Mouse (Mus musculus) limb, embryonic 13.5 days (tissue): ENCODE results near the gene Klf16. TPM values are rescaled to one million over a fixed set of nuclear protein-coding genes. Genes with fewer than 3 reads are reported as not detected.

ENCODE experiments used
- ATAC-seq: fragments of 200-750 bp; cut with Nextera tagmentation; 2 replicates; pipeline ENCODE4 v1.8.0; 2017; ENCODE audit warnings: low read depth, moderate number of reproducible peaks, moderate TSS enrichment; ENCODE audit not compliant: low FRiP score
- H3K27ac ChIP-seq: fragments of 300-500 bp; sonication (generic); 2 replicates; pipeline ENCODE4 v1.5.1; 2015; ENCODE audit warnings: inconsistent platforms, mild to moderate bottlenecking, moderate library complexity
- H3K27me3 ChIP-seq: fragments of 300-500 bp; sonication (generic); 2 replicates; pipeline ENCODE4 v1.6.1; 2015; ENCODE audit warnings: mild to moderate bottlenecking, inconsistent platforms
- H3K36me3 ChIP-seq: fragments of 300-500 bp; sonication (generic); 2 replicates; pipeline ENCODE4 v1.6.1; 2015; ENCODE audit warnings: inconsistent platforms, mild to moderate bottlenecking, moderate library complexity
- H3K4me1 ChIP-seq: fragments of 300-500 bp; sonication (generic); 2 replicates; pipeline ENCODE4 v1.6.1; 2015; ENCODE audit warnings: inconsistent platforms
- H3K4me2 ChIP-seq: fragments of 300-500 bp; sonication (generic); replicated peaks from 2 replicates; pipeline ENCODE4 v1.6.1; 2015; ENCODE audit warnings: inconsistent platforms, mild to moderate bottlenecking, moderate library complexity
- H3K4me3 ChIP-seq: fragments of 300-500 bp; sonication (generic); 2 replicates; pipeline ENCODE4 v1.5.1; 2015; ENCODE audit warnings: moderate library complexity, mild to moderate bottlenecking, inconsistent platforms
- H3K9ac ChIP-seq: fragments of 300-500 bp; sonication (generic); 2 replicates; pipeline ENCODE4 v1.6.1; 2015; ENCODE audit warnings: mild to moderate bottlenecking, inconsistent platforms
- H3K9me3 ChIP-seq: fragments of 300-500 bp; sonication (generic); 2 replicates; pipeline ENCODE4 v1.6.1; 2016; ENCODE audit warnings: inconsistent platforms
- WGBS: fragments of 180-500 bp; shearing (Covaris S2); methylation state at CpG from one replicate; pipeline ENCODE4 v1.1.7; 2015; 5-methylcytosine and 5-hydroxymethylcytosine counted together
- polyA plus RNA-seq: library from polyadenylated mRNA; unstranded; fragments of >200 nt; fragmentation: Nextera tagmentation; extraction: Ambion mirVana; gene quantifications from 2 replicates; pipeline ENCODE4 v1.2.1, GENCODE M21; 2015

Klf16 gene
- polyA plus RNA-seq, 1 experiment from 2014 or later = 9.3 TPM

DNA sequence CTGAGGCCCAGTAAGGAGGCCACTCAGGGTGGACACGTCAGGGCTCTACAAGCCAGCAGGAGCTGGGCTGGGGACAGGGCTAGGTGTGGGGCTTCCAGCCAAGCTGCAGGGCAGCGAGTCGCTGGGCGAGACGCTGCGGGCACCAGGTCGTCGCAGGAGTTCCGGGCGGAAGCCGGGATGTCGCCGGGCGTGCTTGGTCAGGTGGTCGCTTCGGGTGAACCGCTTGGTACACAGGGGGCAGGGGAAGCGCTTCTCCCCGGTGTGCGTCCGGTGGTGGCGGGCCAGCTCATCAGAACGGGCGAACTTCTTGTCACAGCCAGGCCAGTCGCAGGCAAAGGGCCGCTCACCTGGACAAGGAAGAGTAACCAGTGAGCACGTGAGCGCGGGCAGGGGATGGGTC is 8.2 kb downstream of the Klf16 start:
- peaks cover 51% of the 10 kb centered on the region for H3K4me1 ChIP-seq
- peaks cover 26% of the 10 kb centered on the region for H3K36me3 ChIP-seq
- H3K9me3 ChIP-seq = no peaks in the 10 kb centered on the region
- H3K4me2 ChIP-seq = no peak overlapping the region
- no peak overlapping the region for H3K4me3 ChIP-seq
- no peak overlapping the region for H3K9ac ChIP-seq
- no peak overlapping the region for H3K27ac ChIP-seq
- H3K27me3 ChIP-seq = no peaks in the 10 kb centered on the region
- ATAC-seq = no peak
- 96% methylated on average over 29 of the region's 29 CpGs for WGBS

DNA sequence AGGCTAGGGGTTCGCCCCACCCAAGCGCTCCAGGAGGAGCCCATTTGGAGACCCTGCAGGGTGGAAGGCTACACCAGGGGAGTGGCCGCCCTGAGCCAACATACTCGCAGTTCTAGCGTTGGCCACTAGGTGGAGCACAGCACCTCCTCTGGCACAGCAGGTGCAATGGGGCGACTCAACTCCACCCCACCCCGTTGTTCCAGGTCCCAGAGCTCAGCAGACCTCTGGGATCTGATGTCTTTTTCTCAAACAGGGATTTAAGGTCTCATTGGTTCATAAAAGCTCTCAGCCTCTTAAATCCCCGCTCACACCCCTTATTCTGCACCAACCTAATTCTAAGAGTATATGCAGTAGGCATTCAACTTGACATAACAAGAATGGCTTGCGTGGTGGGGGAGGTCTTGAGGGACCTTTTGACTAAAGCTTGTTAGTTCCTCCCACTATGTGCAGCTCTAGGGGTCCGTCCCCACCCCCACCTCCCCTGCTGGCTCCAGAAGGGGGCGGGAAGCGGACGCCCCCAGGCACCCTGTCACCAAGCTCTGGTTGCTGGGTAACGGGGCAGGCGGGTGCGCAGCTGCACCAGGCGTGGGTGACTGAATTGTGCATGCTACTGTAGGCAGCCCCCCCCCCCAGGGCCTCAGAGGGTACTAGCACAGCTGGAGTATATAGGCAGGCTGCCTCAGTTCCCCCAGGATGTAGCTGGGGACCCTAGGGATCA is 10.6 kb downstream of the Klf16 start:
- Histone ChIP-seq H3K9me3 (no peaks in the 10 kb centered on the region), H3K9ac (no peak overlapping the region), H3K27ac (no peak overlapping the region), H3K4me1 (peaks cover 37% of the 10 kb centered on the region), H3K4me3 (no peak overlapping the region), H3K36me3 (peaks cover 26% of the 10 kb centered on the region), H3K4me2 (no peak overlapping the region), H3K27me3 (no peaks in the 10 kb centered on the region)
- WGBS = 28% methylated on average over 17 of the region's 17 CpGs
- no peak for ATAC-seq

DNA sequence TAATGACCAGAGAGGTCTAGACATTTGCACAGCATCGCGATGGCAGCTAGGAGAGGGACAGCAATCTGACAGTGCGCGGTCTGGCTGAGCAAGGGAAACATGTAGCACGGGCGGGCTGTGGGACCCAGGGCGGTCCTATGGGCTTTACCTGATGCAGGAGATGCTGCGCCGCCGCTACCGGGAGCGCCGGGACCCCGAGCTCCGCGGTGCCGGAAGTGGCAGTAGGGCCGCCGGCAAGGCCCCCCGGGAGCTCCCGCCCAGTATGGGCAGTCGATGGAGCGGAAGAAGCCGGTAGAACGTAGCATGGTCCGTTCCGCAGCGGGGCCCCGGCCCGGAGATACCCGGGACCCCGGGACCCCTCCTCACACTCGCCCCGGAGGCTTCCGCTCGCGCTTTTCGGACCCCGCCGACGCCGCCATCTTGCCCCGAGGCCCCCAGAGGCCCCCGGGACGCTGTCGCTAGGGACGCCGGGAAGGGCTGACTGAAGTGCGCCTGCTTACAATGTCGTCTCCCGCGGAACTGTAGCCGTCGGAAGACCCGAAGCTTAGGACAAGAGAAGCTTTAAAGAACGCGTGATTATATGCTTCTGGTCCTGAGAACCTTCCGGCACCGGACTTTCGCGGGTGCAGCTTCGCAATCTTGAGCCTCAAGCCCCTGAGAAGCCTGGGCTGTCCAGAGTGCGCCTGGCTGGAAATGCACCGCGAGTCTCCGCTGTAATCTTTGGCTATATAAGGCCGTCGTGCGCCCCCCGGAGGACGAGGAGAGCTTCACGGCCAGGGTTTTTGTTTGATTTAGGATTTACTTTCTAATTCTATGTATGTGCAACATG is 15.8 kb downstream of the Klf16 start, which contains the start of gene Rexo1:
Gene Rexo1, minus strand, starts transcription at position 445 of the 829 bp plus-strand sequence.
- H3K9me3 ChIP-seq = no peaks in the 10 kb centered on the region
- peak; percentile 91 for ATAC-seq
- H3K4me3 ChIP-seq = peak within 1 kb of the TSS; percentile 93
- under 1% methylated on average over 62 of the region's 72 CpGs for WGBS
- no peaks in the 10 kb centered on the region for H3K27me3 ChIP-seq
- H3K4me2 ChIP-seq = peak within 1 kb of the TSS; percentile 93
- peak within 1 kb of the TSS; percentile 95 for H3K9ac ChIP-seq
- peaks cover 6% of the 10 kb centered on the region; the same call in 1 of the 2 replicates for H3K36me3 ChIP-seq
- H3K27ac ChIP-seq = peak within 1 kb of the TSS; percentile 85
- peaks cover 35% of the 10 kb centered on the region for H3K4me1 ChIP-seq

DNA sequence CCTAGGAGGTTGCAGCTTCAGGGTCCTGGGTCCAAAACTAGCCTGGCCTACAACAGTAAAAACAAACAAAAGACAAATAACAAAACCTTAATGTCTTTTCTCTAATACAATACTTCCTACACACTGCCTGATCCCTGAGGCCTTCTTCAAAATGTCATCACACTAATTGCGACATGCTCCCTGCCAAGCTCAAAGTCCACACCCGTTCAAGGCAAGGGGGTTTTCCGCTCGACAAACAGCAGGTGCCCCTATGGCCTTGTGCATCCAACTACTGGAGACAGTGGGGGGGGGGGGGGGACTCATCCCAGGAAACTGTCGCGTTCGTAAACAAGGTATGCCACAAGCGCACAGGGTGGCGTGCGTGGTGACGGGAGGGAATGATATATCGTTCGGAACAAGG is 16.5 kb downstream of the Klf16 start:
- H3K4me2 ChIP-seq = peak overlapping the region; percentile 93
- no peaks in the 10 kb centered on the region for H3K27me3 ChIP-seq
- no peaks in the 10 kb centered on the region for H3K9me3 ChIP-seq
- peak overlapping the region; percentile 95 for H3K9ac ChIP-seq
- peak overlapping the region; percentile 93 for H3K4me3 ChIP-seq
- no peak for ATAC-seq
- WGBS = 2% methylated on average over 13 of the region's 13 CpGs
- H3K4me1 ChIP-seq = peaks cover 35% of the 10 kb centered on the region
- peaks cover 6% of the 10 kb centered on the region; the same call in 1 of the 2 replicates for H3K36me3 ChIP-seq
- H3K27ac ChIP-seq = no peak overlapping the region; the same call in 1 of the 2 replicates

DNA sequence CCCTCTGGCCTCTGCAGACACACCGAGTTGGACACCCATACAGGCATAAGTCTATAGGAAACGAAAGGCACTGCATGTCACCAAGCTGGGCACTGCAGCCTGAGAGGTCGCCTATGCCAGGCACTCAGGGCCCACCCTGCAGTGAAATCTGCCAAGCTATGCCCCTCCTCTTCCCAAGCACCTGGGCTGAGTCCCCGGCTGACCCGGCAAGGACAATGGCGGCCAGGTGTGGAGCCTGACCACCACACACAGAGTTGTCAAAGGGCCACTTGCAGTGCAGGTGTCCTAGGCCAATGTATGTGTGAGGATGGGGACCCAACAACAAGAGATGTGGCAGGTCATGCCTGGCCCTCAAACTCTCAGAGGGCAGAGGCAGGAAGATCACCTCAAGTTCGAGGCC is 17.7 kb downstream of the Klf16 start:
- Histone ChIP-seq H3K27me3 (no peaks in the 10 kb centered on the region), H3K36me3 (0 out of 2 replicates have a peak, but pooled peaks cover 3% of the 10 kb centered on the region), H3K9me3 (no peaks in the 10 kb centered on the region), H3K4me2 (peak overlapping the region; percentile 93; the same call in 1 of the 2 replicates), H3K9ac (no peak overlapping the region), H3K4me3 (peak overlapping the region; percentile 93; the same call in 1 of the 2 replicates), H3K4me1 (peaks cover 35% of the 10 kb centered on the region), H3K27ac (no peak overlapping the region)
- ATAC-seq = no peak
- WGBS = 88% methylated on average over 7 of the region's 7 CpGs

DNA sequence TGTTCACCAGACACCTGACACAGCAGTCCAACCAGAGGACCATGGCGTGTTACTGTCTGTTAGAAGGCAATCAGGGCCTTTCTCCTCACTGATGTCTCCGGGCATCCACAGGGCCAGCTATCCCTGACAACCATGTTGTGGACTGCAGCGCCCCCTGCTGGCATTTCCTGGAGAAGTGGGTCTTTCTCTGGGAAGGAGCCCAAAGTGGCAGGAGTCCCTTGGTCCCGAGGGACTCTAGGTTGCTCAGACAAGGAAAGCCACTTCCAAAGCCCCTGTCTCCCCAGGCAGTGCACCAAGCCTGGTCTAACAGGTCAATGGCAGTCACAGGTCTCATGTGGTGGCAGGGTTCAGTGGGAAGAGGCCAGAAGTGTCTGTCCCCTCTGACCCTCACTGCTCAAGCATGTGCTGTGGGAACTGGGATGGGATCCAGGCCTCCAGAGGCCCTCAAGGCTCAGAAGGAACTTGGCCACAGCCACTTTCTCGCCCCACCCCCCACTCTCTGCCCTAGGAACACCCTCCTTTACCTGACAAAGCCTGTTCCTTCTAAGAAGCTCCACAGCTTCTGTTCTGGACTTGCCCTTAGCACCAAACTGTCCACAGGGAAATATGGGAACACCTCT is 19.7 kb downstream of the Klf16 start:
- WGBS = 35% methylated on average over 5 of the region's 5 CpGs
- H3K27ac ChIP-seq = no peak overlapping the region
- H3K4me3 ChIP-seq = no peak overlapping the region; the same call in 1 of the 2 replicates
- H3K4me2 ChIP-seq = no peak overlapping the region
- peaks cover 33% of the 10 kb centered on the region for H3K4me1 ChIP-seq
- no peaks in the 10 kb centered on the region for H3K9me3 ChIP-seq
- peaks cover 3% of the 10 kb centered on the region; the same call in 1 of the 2 replicates for H3K36me3 ChIP-seq
- no peak for ATAC-seq
- H3K27me3 ChIP-seq = no peaks in the 10 kb centered on the region
- H3K9ac ChIP-seq = peak overlapping the region; percentile 25; the same call in 1 of the 2 replicates

DNA sequence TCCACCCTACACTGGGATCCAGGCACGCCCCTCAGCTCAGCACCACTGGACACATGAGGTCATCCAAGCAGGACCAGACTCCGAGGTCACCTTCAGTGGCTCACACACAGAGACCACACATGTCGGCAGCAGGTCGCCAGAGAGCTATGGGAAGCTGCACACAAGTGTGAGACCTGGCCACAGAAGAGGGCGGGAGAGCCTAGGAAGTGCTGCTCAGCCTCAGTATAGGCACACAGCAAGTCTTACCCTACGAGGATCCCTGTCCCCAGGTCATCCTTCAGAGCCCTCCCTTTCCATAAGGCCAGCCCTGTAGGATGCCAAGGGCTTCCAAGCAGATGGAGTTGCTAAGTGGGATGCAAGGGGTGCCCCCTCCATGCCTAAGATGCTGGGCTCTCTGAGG is 23.1 kb downstream of the Klf16 start:
- no peaks in the 10 kb centered on the region for H3K27me3 ChIP-seq
- no peak overlapping the region for H3K4me3 ChIP-seq
- H3K9me3 ChIP-seq = no peaks in the 10 kb centered on the region
- no peak for ATAC-seq
- no peak overlapping the region for H3K9ac ChIP-seq
- peaks cover 12% of the 10 kb centered on the region; the same call in 1 of the 2 replicates for H3K4me1 ChIP-seq
- H3K4me2 ChIP-seq = no peak overlapping the region
- H3K27ac ChIP-seq = no peak overlapping the region
- 86% methylated on average over 6 of the region's 6 CpGs for WGBS
- peaks cover 23% of the 10 kb centered on the region for H3K36me3 ChIP-seq

DNA sequence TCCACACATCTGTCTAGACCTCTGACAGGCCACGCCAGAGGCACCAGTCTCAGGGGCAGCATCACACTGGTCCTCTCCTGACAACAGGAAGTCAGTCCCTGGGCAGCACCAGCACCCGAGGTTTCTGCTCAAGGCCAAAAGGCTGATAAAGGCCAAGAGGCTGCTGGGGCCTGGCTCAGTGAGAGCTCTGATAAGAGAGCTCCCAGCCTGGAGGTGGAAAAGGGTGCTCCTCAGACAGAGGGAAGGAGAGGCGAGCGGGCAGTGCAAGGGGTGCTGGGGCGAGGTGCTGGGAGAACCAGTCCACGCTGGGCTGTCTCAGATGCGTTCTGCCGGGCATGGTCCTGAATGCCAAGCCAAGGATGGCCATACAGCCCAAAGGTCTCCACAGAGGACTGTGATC is 23.5 kb downstream of the Klf16 start:
- no peak overlapping the region for H3K4me2 ChIP-seq
- H3K27ac ChIP-seq = no peak overlapping the region
- no peak overlapping the region for H3K9ac ChIP-seq
- H3K4me1 ChIP-seq = peaks cover 12% of the 10 kb centered on the region; the same call in 1 of the 2 replicates
- H3K9me3 ChIP-seq = no peaks in the 10 kb centered on the region
- WGBS = 88% methylated on average over 8 of the region's 8 CpGs
- peaks cover 27% of the 10 kb centered on the region for H3K36me3 ChIP-seq
- no peak for ATAC-seq
- no peak overlapping the region for H3K4me3 ChIP-seq
- H3K27me3 ChIP-seq = no peaks in the 10 kb centered on the region

DNA sequence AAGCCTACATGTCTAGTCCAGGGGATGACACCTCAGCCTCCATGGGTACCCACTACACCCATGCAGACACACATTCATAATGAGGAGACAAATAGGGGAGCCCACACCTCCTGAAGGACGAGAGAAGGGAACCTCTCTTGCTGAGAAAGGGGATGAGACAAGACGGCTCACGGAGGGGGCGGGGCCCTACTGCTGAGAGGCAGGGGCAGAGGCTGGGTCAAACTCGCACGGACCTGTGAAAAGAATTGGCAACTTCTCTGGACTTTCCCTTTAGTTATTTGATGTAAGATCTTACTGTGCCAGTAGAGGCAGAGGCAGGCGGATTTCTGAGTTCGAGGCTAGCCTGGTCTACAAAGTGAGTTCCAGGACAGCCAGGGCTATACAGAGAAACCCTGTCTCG is 24.8 kb downstream of the Klf16 start:
- no peak for ATAC-seq
- Histone ChIP-seq H3K4me2 (no peak overlapping the region), H3K4me3 (no peak overlapping the region), H3K27me3 (no peaks in the 10 kb centered on the region), H3K9ac (no peak overlapping the region), H3K27ac (no peak overlapping the region), H3K9me3 (no peaks in the 10 kb centered on the region), H3K4me1 (no peaks in the 10 kb centered on the region), H3K36me3 (peaks cover 39% of the 10 kb centered on the region)
- 66% methylated on average over 9 of the region's 9 CpGs for WGBS

DNA sequence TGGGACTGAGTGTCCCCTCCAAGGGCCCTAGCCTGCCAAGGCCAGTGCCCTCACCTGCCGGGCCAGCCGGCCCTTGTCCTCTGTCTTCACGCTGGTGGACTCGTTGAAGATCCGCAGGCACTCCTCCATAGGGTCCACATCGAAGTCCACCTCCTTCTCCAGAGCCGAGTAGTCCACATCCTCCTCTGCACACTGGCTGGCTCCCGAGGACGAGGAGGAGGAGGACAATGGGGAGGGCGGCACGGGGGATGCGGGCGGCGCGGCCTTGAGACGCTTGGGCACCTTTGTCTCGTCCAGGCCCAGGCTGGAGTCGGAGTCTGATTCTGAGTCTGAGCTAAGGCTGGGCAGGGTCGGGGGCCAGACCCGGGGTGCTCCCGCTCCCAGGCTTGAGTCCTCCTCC is 27.8 kb downstream of the Klf16 start:
- Histone ChIP-seq H3K9ac (no peak overlapping the region), H3K27me3 (no peaks in the 10 kb centered on the region), H3K27ac (no peak overlapping the region), H3K4me3 (no peak overlapping the region), H3K9me3 (no peaks in the 10 kb centered on the region), H3K4me2 (no peak overlapping the region), H3K36me3 (peaks cover 70% of the 10 kb centered on the region), H3K4me1 (no peaks in the 10 kb centered on the region)
- 92% methylated on average over 21 of the region's 21 CpGs for WGBS
- no peak for ATAC-seq

DNA sequence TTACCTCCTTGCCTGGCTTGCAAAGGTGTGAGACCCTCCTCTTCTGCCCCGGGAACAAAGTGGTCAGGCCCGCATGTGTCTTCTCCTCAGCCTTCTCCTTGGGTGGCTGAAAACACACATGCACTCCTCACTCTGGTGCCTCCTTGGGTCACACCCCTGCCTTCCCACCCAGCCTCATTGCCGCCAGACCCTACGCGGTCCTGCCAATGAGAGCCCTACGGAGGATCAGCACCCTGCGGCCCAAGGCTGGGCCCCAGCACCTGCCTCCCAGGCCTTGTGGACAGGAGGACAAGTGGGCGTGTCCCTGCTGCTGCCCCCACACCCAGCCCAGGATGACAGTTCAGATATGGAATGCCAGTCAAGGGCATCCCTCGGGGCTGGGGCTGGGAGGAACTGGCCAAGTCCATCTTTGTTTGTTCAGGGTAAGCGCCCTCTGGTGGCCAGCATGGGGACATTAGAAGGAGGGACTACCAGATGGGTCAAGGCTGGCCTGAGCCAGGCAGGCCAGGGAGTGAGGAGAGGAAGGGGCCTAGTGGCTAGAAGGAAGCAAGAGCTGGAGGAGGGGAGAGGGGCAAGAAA is 28.6 kb downstream of the Klf16 start:
- H3K9ac ChIP-seq = no peak overlapping the region
- H3K4me2 ChIP-seq = no peak overlapping the region
- no peaks in the 10 kb centered on the region for H3K9me3 ChIP-seq
- 74% methylated on average over 10 of the region's 10 CpGs for WGBS
- no peak overlapping the region for H3K4me3 ChIP-seq
- ATAC-seq = peak; percentile 31; the same call in 1 of the 2 replicates
- H3K4me1 ChIP-seq = no peaks in the 10 kb centered on the region
- H3K27me3 ChIP-seq = no peaks in the 10 kb centered on the region
- H3K36me3 ChIP-seq = peaks cover 76% of the 10 kb centered on the region
- no peak overlapping the region for H3K27ac ChIP-seq
